In the genomic region with DNA sequence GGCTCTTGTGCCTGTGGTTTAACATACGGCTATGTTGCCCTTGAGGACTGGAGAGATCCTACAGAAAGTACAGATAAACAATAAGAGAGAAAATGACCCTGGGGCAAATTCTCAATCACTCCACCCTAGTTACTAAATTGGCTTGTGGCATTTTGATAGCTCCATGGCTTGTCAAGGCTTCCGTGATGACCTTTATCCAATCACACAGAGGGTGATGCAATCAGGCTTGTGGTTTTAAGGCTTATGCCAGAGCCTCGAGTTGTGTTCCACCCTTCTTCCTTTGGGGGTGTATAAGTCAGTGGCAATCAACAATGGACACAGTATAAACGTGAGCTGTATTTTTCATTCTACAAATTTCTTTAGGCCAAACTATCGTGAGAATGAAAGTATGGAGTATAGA, we compare ENCODE assay signal across 13 mouse cellular contexts.
DNase-seq lines count a peak whose midpoint lies in the region; ATAC-seq lines count a peak whose summit lies in the region.
"Had no signal": no experiment of that assay in that cellular context is flagged by ENCODE, and none has a peak within 500 bp of the region (broad histone marks: within the 10 kb centered on the region; RNA-seq: fewer than 3 reads in every experiment).

No protein-coding gene starts in this region.

- H3K36me3 ChIP-seq in liver, embryonic 11.5 days (ENCODE audit: control insufficient read depth, insufficient read depth, low read length): no peaks in the 10 kb centered on the region
- no peaks in the 10 kb centered on the region for H3K36me3 ChIP-seq in liver, embryonic 12.5 days
- no peaks in the 10 kb centered on the region for H3K36me3 ChIP-seq in intestine, embryonic 15.5 days
- H3K36me3 ChIP-seq: embryonic facial prominence, embryonic 15.5 days; hindbrain, embryonic 10.5 days had no signal

- no peaks in the 10 kb centered on the region for H3K27me3 ChIP-seq in liver, embryonic 11.5 days (replicated peaks; ENCODE audit: control insufficient read depth, insufficient read depth, low read length)
- no peaks in the 10 kb centered on the region for H3K27me3 ChIP-seq in liver, embryonic 12.5 days (replicated peaks)
- no peaks in the 10 kb centered on the region for H3K27me3 ChIP-seq in intestine, embryonic 15.5 days (replicated peaks)
- H3K27me3 ChIP-seq: embryonic facial prominence, embryonic 15.5 days had no signal

- no peak overlapping the region for H3K4me2 ChIP-seq in liver, embryonic 11.5 days
- no peak overlapping the region for H3K4me2 ChIP-seq in liver, embryonic 12.5 days
- H3K4me2 ChIP-seq in intestine, embryonic 15.5 days (replicated peaks): no peak overlapping the region
- H3K4me2 ChIP-seq: embryonic facial prominence, embryonic 15.5 days had no signal

- no peak overlapping the region for H3K9ac ChIP-seq in liver, embryonic 11.5 days (ENCODE audit: low read depth, low read length)
- H3K9ac ChIP-seq in liver, embryonic 12.5 days: no peak overlapping the region
- no peak overlapping the region for H3K9ac ChIP-seq in intestine, embryonic 15.5 days
- H3K9ac ChIP-seq: embryonic facial prominence, embryonic 15.5 days had no signal

- ATAC-seq in liver, embryonic 11.5 days (replicated peaks; ENCODE audit: low FRiP score): 0 out of 2 replicates have a peak, but pooled peaks have one; percentile 54
- no peak for ATAC-seq in liver, embryonic 12.5 days
- ATAC-seq in megakaryocyte-erythroid progenitor cell, adult 5-6 weeks (replicated peaks; ENCODE audit: low FRiP score, low TSS enrichment, poor library complexity, severe bottlenecking): peak; percentile 47
- no peak for ATAC-seq in frontal cortex, adult (ENCODE audit: low TSS enrichment)
- ATAC-seq in intestine, embryonic 15.5 days: no peak
- ATAC-seq: intestine, postnatal 0 days had no signal

- no peaks in the 10 kb centered on the region for H3K9me3 ChIP-seq in liver, embryonic 11.5 days (ENCODE audit: control insufficient read depth, low read length)
- no peaks in the 10 kb centered on the region for H3K9me3 ChIP-seq in liver, embryonic 12.5 days (replicated peaks)
- no peaks in the 10 kb centered on the region for H3K9me3 ChIP-seq in intestine, embryonic 15.5 days
- H3K9me3 ChIP-seq: embryonic facial prominence, embryonic 15.5 days; hindbrain, embryonic 10.5 days had no signal

- no peak overlapping the region for H3K27ac ChIP-seq in liver, embryonic 11.5 days (ENCODE audit: low read depth, low read length)
- H3K27ac ChIP-seq in liver, embryonic 12.5 days: no peak overlapping the region
- no peak overlapping the region for H3K27ac ChIP-seq in intestine, embryonic 15.5 days
- H3K27ac ChIP-seq: embryonic facial prominence, embryonic 15.5 days; hindbrain, embryonic 10.5 days; left cerebral cortex, adult 2 months had no signal

- no peak for DNase-seq in liver, embryonic 11.5 days (ENCODE audit: low spot score)
- peak; percentile 34 for DNase-seq in MEL-GATA-1-ER (ENCODE audit: extremely low read depth, low read depth)
- peak; percentile 55 for DNase-seq in adrenal gland, postnatal 14 days
- DNase-seq: cerebellum, postnatal 25 days; thymus, postnatal 36 days had no signal

- H3K4me3 ChIP-seq in liver, embryonic 11.5 days (ENCODE audit: low read depth, low read length): no peak overlapping the region
- no peak overlapping the region for H3K4me3 ChIP-seq in liver, embryonic 12.5 days
- H3K4me3 ChIP-seq in intestine, embryonic 15.5 days (replicated peaks): no peak overlapping the region
- H3K4me3 ChIP-seq: embryonic facial prominence, embryonic 15.5 days; hindbrain, embryonic 10.5 days; left cerebral cortex, adult 2 months had no signal

- WGBS in liver, embryonic 11.5 days: 44% methylated on average over 5 of the region's 5 CpGs
- 19% methylated on average over 5 of the region's 5 CpGs for WGBS in liver, embryonic 12.5 days (ENCODE audit: insufficient replicate concordance)
- WGBS in intestine, embryonic 15.5 days: 75% methylated on average over 5 of the region's 5 CpGs

- H3K4me1 ChIP-seq in liver, embryonic 11.5 days (replicated peaks; ENCODE audit: control insufficient read depth, insufficient read depth, low read length): no peaks in the 10 kb centered on the region
- no peaks in the 10 kb centered on the region for H3K4me1 ChIP-seq in liver, embryonic 12.5 days
- H3K4me1 ChIP-seq in intestine, embryonic 15.5 days (replicated peaks): no peaks in the 10 kb centered on the region
- H3K4me1 ChIP-seq: embryonic facial prominence, embryonic 15.5 days had no signal

Comparison
In these comparisons a context has a peak if more than half of its experiments do, and no peak if none do; other contexts are left out.
1. ATAC-seq: peak in liver, embryonic 11.5 days (single experiment) and megakaryocyte-erythroid progenitor cell, adult 5-6 weeks (single experiment); none in liver, embryonic 12.5 days (single experiment), frontal cortex, adult (single experiment) and intestine, embryonic 15.5 days (single experiment).